9 mouse cellular contexts compared by ENCODE assay signal in genomic region chr1:4689096-4689495, GRCm38 (mm10).
DNase-seq lines count a peak whose midpoint lies in the region; ATAC-seq and TF ChIP-seq lines count a peak whose summit lies in the region.
"Had no signal": no experiment of that assay in that cellular context is flagged by ENCODE, and none has a peak within 500 bp of the region (broad histone marks: within the 10 kb centered on the region; RNA-seq: fewer than 3 reads in every experiment).

No protein-coding gene starts in this region.

- peak overlapping the region; percentile 25; the same call in 1 of the 2 replicates for H3K4me2 ChIP-seq in limb, embryonic 14.5 days (replicated peaks; ENCODE audit: low read depth, low read length, severe bottlenecking)
- H3K4me2 ChIP-seq in stomach, embryonic 16.5 days (ENCODE audit: low read depth, low read length) = peak overlapping the region; percentile 42; the same call in 1 of the 2 replicates

- no peak for TF ChIP-seq POLR2A in limb, embryonic 14.5 days (IDR thresholded peaks at IDR 0.05; ENCODE audit: borderline replicate concordance, extremely low read depth, insufficient read depth, insufficient read length)

- H3K4me3 ChIP-seq in limb, embryonic 14.5 days (replicated peaks; ENCODE audit: low read length) = no peak overlapping the region; the same call in 1 of the 2 replicates
- H3K4me3 ChIP-seq in stomach, embryonic 16.5 days (replicated peaks; ENCODE audit: low read length) = peak overlapping the region; percentile 23; the same call in 1 of the 2 replicates

- no peaks in the 10 kb centered on the region for H3K9me3 ChIP-seq in limb, embryonic 14.5 days (ENCODE audit: control insufficient read depth, low read length)
- H3K9me3 ChIP-seq in stomach, embryonic 16.5 days (replicated peaks; ENCODE audit: control insufficient read depth, low read length) = no peaks in the 10 kb centered on the region

- DNase-seq in retina, embryonic 14.5 days (ENCODE audit: low spot score) = peak; percentile 29
- DNase-seq in retina, postnatal 1 day = no peak
- no peak for DNase-seq in limb, embryonic 14.5 days (ENCODE audit: low spot score)
- DNase-seq in thymus, postnatal 36 days = no peak
- DNase-seq in natural killer cell, adult 2 months (ENCODE audit: low spot score in 2 of 2) = no peak
- no peak for DNase-seq in frontal cortex, adult 2 months (ENCODE audit: extremely low spot score in 1 of 2, low spot score in 1 of 2)

- WGBS in limb, embryonic 14.5 days = 35% methylated on average over 26 of the region's 26 CpGs
- 27% methylated on average over 26 of the region's 26 CpGs for WGBS in stomach, embryonic 16.5 days

- no peaks in the 10 kb centered on the region for H3K27me3 ChIP-seq in limb, embryonic 14.5 days (ENCODE audit: control insufficient read depth, insufficient read depth, low read length)
- no peaks in the 10 kb centered on the region for H3K27me3 ChIP-seq in stomach, embryonic 16.5 days (ENCODE audit: control insufficient read depth, insufficient read depth, low read length)

- peak; percentile 70 for ATAC-seq in granulocyte monocyte progenitor cell, adult 5-6 weeks (replicated peaks; ENCODE audit: poor library complexity, severe bottlenecking)
- no peak for ATAC-seq in limb, embryonic 14.5 days (ENCODE audit: low FRiP score, low read depth)
- ATAC-seq in stomach, embryonic 16.5 days (ENCODE audit: insufficient read depth, low FRiP score) = no peak

- no peaks in the 10 kb centered on the region for H3K4me1 ChIP-seq in limb, embryonic 14.5 days (ENCODE audit: control insufficient read depth, insufficient read depth, low read length)
- H3K4me1 ChIP-seq in stomach, embryonic 16.5 days (ENCODE audit: control insufficient read depth, insufficient read depth, low read length) = no peaks in the 10 kb centered on the region

- no peaks in the 10 kb centered on the region for H3K36me3 ChIP-seq in limb, embryonic 14.5 days (ENCODE audit: control insufficient read depth, insufficient read depth, low read length)
- no peaks in the 10 kb centered on the region for H3K36me3 ChIP-seq in stomach, embryonic 16.5 days (ENCODE audit: control insufficient read depth, insufficient read depth, low read length)

- H3K9ac ChIP-seq in limb, embryonic 14.5 days (ENCODE audit: low read depth, low read length, severe bottlenecking) = no peak overlapping the region
- 0 out of 2 replicates have a peak overlapping the region, but pooled peaks have one; percentile 26 for H3K9ac ChIP-seq in stomach, embryonic 16.5 days (ENCODE audit: low read length)

- H3K27ac ChIP-seq in limb, embryonic 14.5 days (replicated peaks; ENCODE audit: low read depth, low read length) = no peak overlapping the region
- no peak overlapping the region for H3K27ac ChIP-seq in stomach, embryonic 16.5 days (ENCODE audit: low read length)
- H3K27ac ChIP-seq: macrophage had no signal
